Mouse (Mus musculus): ENCODE data around the gene Slc5a2. TPM values are rescaled to one million over a fixed set of nuclear protein-coding genes. Genes with fewer than 3 reads are reported as not detected.

Gene Slc5a2
- total and polyA plus RNA-seq, 3 experiments = 0.21 TPM; not detected in 2

- no peak overlapping the region for H3K27ac ChIP-seq (ENCODE audit: insufficient read depth, low read depth)
- H3K4me1 ChIP-seq (ENCODE audit: control insufficient read depth in 1 of 2, insufficient read depth in 2 of 2) = peaks cover 19 to 37% of the 10 kb centered on the region in 2 experiments
- peak overlapping the region; percentile 11; the same call in 1 of the 2 replicates for H3K4me2 ChIP-seq (ENCODE audit: insufficient read depth, low read depth, poor library complexity, severe bottlenecking)
- TF ChIP-seq MXI1 (IDR thresholded peaks at IDR 0.05; ENCODE audit: low read depth, low read length) (no peak), POLR2AphosphoS2 (IDR thresholded peaks at IDR 0.05; ENCODE audit: low read depth, low read length) (no peak), POLR2A (IDR thresholded peaks at IDR 0.05; ENCODE audit: low read depth, low read length) (no peak), MYC (IDR thresholded peaks at IDR 0.05; ENCODE audit: low read depth, low read length) (no peak), GABPA (IDR thresholded peaks at IDR 0.05; ENCODE audit: insufficient replicate concordance, low read depth, low read length) (no peak), IRF4 (IDR thresholded peaks at IDR 0.05; ENCODE audit: low read depth, low read length) (peak; percentile 86), CHD2 (IDR thresholded peaks at IDR 0.05; ENCODE audit: low read length) (no peak), EP300 (IDR thresholded peaks at IDR 0.05; ENCODE audit: low read length) (peak; percentile 93), JUND (conservative IDR thresholded peaks at IDR 0.05; ENCODE audit: low read depth, low read length) (peak; percentile 87), CTCF (conservative IDR thresholded peaks at IDR 0.05 in 1 of 2, IDR thresholded peaks at IDR 0.05 in 1 of 2; ENCODE audit: low read depth in 2 of 2, low read length in 2 of 2) (no peak), MEF2A (IDR thresholded peaks at IDR 0.05; ENCODE audit: borderline replicate concordance, low read depth, low read length) (peak; percentile 96), ETS1 (conservative IDR thresholded peaks at IDR 0.05; ENCODE audit: low read depth, low read length) (no peak; the same call in 1 of the 2 replicates), JUN (IDR thresholded peaks at IDR 0.05; ENCODE audit: insufficient read depth, low read depth, low read length) (peak; percentile 88)
- in situ Hi-C loops (cut with MboI; ENCODE audit: low pct_ligation_motif_present, low pct_unique_long_range_greater_than_20kb, low sequenced_read_pairs) = no loop called here
- H3K27me3 ChIP-seq (replicated peaks) = no peaks in the 10 kb centered on the region
- no peaks in the 10 kb centered on the region for H3K79me2 ChIP-seq (replicated peaks; ENCODE audit: control insufficient read depth, extremely low read depth, insufficient read depth, poor library complexity, severe bottlenecking)
- no peak overlapping the region for H3K4me3 ChIP-seq (replicated peaks in 1 of 3; ENCODE audit: low read depth in 2 of 3, low read length in 2 of 3, poor library complexity in 1 of 3)
- dilution Hi-C loops (cut with MboI; ENCODE audit: extremely low pct_ligation_motif_present, extremely low pct_unique_long_range_greater_than_20kb, low sequenced_read_pairs) = no loop called here
- H3K36me3 ChIP-seq (replicated peaks in 1 of 2; ENCODE audit: control insufficient read depth in 1 of 2, insufficient read depth in 1 of 2, low read length in 1 of 2) = peaks cover 2 to 16% of the 10 kb centered on the region in 2 experiments
- DNase-seq (ENCODE audit: extremely low read depth) = peak; percentile 67
- no peaks in the 10 kb centered on the region for H3K9me3 ChIP-seq (replicated peaks; ENCODE audit: low read length)
- H3K9ac ChIP-seq (ENCODE audit: insufficient read depth, low read depth) = no peak overlapping the region
Measured at GRCm38 (mm10) chr7:128234796-128235195, 30.7 kb upstream of the Slc5a2 start.

- in situ Hi-C loops (cut with MboI; ENCODE audit: low pct_ligation_motif_present, low pct_unique_long_range_greater_than_20kb, low sequenced_read_pairs) (no loop called here), dilution Hi-C loops (cut with MboI; ENCODE audit: extremely low pct_ligation_motif_present, extremely low pct_unique_long_range_greater_than_20kb, low sequenced_read_pairs) (no loop called here)
- H3K9me3 ChIP-seq (replicated peaks; ENCODE audit: low read length) = no peaks in the 10 kb centered on the region
- no peak overlapping the region for H3K4me2 ChIP-seq (ENCODE audit: insufficient read depth, low read depth, poor library complexity, severe bottlenecking)
- no peak overlapping the region for H3K9ac ChIP-seq (ENCODE audit: insufficient read depth, low read depth)
- no peaks in the 10 kb centered on the region for H3K27me3 ChIP-seq (replicated peaks)
- H3K4me3 ChIP-seq (replicated peaks in 1 of 3; ENCODE audit: low read depth in 2 of 3, low read length in 2 of 3, poor library complexity in 1 of 3) = no peak overlapping the region
- TF ChIP-seq MAZ (IDR thresholded peaks at IDR 0.05; ENCODE audit: low read depth, low read length) (no peak), MEF2A (IDR thresholded peaks at IDR 0.05; ENCODE audit: borderline replicate concordance, low read depth, low read length) (no peak), MAFK (IDR thresholded peaks at IDR 0.05; ENCODE audit: insufficient replicate concordance, low read length) (no peak), SIN3A (IDR thresholded peaks at IDR 0.05; ENCODE audit: low read length) (no peak), NRF1 (IDR thresholded peaks at IDR 0.05; ENCODE audit: low read depth, low read length) (no peak), MYC (IDR thresholded peaks at IDR 0.05; ENCODE audit: low read depth, low read length) (no peak), CTCF (conservative IDR thresholded peaks at IDR 0.05 in 1 of 2, IDR thresholded peaks at IDR 0.05 in 1 of 2; ENCODE audit: low read depth in 2 of 2, low read length in 2 of 2) (no peak), TBP (conservative IDR thresholded peaks at IDR 0.05; ENCODE audit: low read depth, low read length) (no peak), POLR2A (IDR thresholded peaks at IDR 0.05; ENCODE audit: low read depth, low read length) (no peak)
- no peak overlapping the region for H3K27ac ChIP-seq (ENCODE audit: insufficient read depth, low read depth)
- H3K79me2 ChIP-seq (replicated peaks; ENCODE audit: control insufficient read depth, extremely low read depth, insufficient read depth, poor library complexity, severe bottlenecking) = no peaks in the 10 kb centered on the region
- peaks cover 9 to 23% of the 10 kb centered on the region in 2 experiments for H3K36me3 ChIP-seq (replicated peaks in 1 of 2; ENCODE audit: control insufficient read depth in 1 of 2, insufficient read depth in 1 of 2, low read length in 1 of 2)
- peaks cover 19 to 44% of the 10 kb centered on the region in 2 experiments for H3K4me1 ChIP-seq (ENCODE audit: control insufficient read depth in 1 of 2, insufficient read depth in 2 of 2)
- no peak for DNase-seq (ENCODE audit: extremely low read depth)
Measured at GRCm38 (mm10) chr7:128235481-128235880, 30.0 kb upstream of the Slc5a2 start.
